Mouse (Mus musculus) heart, adult 2 months (tissue): ENCODE results near the gene Kbtbd2.

Experiments used
- CTCF ChIP-seq: fragments of 200-600 bp; IDR thresholded peaks from 2 replicates; pipeline ENCODE4 v1.8.1; 2022; ENCODE audit warnings: antibody characterized with exemption, mild to moderate bottlenecking, moderate library complexity
- EP300 ChIP-seq: fragments of 200-500 bp; IDR thresholded peaks from 2 replicates; pipeline ENCODE4 v1.6.1; 2011; ENCODE audit warnings: low read depth, low read length, control low read depth; ENCODE audit not compliant: insufficient read depth
- POLR2A ChIP-seq: fragments of 200-500 bp; IDR thresholded peaks from 2 replicates; pipeline ENCODE4 v1.6.1; 2011; ENCODE audit warnings: mild to moderate bottlenecking, low read depth, low read length, control low read depth; ENCODE audit not compliant: insufficient read depth

GRCm38 (mm10) chr6:56745950-56746543 lies 51.6 kb downstream of the Kbtbd2 start:
- TF ChIP-seq POLR2A (no peak), CTCF (no peak), EP300 (no peak)
